Mouse (Mus musculus): Measurements from ENCODE around the gene Bcorl1. TPM values are rescaled to one million over a fixed set of nuclear protein-coding genes. Genes with fewer than 3 reads are reported as not detected.

The Bcorl1 gene
- polyA plus RNA-seq, 1 experiment from 2014 or later: 4.6 TPM

GRCm38 (mm10) chrX:48343461-48343952, 2.3 kb downstream of the Bcorl1 start:
- H3K4me3 ChIP-seq: peak overlapping the region; percentile 75
- no peaks in the 10 kb centered on the region for H3K9me3 ChIP-seq (replicated peaks)
- H3K4me1 ChIP-seq (replicated peaks): no peaks in the 10 kb centered on the region
- peak; percentile 88 for ATAC-seq (ENCODE audit: insufficient number of reproducible peaks, low FRiP score)
- H3K9ac ChIP-seq: peak overlapping the region; percentile 76
- 5% methylated on average over 31 of the region's 36 CpGs for WGBS
- H3K4me2 ChIP-seq: peak overlapping the region; percentile 94
- peak overlapping the region; percentile 77 for H3K27ac ChIP-seq (ENCODE audit: poor library complexity, severe bottlenecking)
- H3K27me3 ChIP-seq (replicated peaks): peaks cover 34% of the 10 kb centered on the region
- H3K36me3 ChIP-seq: no peaks in the 10 kb centered on the region

DNA sequence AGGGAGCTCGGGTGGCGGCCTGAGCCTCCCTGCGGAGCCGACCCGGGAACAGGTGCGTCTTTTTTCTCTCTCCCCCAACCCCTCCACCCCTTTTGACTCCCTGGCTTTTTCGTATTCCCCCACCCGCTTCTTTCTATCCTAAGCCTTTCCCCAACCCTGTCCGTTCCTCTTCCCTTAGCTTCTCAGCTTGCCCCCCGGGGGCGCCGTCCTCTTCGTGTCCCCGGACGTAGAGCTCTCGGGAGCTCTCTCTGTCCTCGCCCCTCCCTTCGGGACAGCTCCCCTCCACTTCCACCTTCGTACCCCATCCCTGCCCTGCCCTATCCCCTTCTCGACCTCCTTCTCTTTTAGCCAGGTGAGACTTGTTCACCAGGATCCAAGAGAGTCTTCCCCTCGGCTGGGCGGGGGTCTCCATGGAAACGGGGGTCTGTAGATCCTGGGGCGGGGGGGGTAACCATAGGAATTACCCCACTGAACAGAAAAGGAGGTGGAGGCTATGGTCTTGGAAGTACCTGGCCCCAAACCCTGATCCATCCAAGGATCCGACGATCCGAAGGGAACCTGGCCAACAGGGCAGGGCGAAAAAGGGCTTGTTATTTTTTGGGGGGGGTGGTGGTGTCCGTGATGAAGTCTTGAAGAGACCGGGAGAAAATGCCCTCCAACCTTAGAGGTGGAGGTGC, 2.9 kb downstream of the Bcorl1 start:
- peaks cover 34% of the 10 kb centered on the region for H3K27me3 ChIP-seq (replicated peaks)
- H3K4me3 ChIP-seq: peak overlapping the region; percentile 75
- no peaks in the 10 kb centered on the region for H3K36me3 ChIP-seq
- H3K27ac ChIP-seq (ENCODE audit: poor library complexity, severe bottlenecking): peak overlapping the region; percentile 77
- H3K9ac ChIP-seq: peak overlapping the region; percentile 76
- peak overlapping the region; percentile 94 for H3K4me2 ChIP-seq
- no peaks in the 10 kb centered on the region for H3K4me1 ChIP-seq (replicated peaks)
- H3K9me3 ChIP-seq (replicated peaks): no peaks in the 10 kb centered on the region
- ATAC-seq (ENCODE audit: insufficient number of reproducible peaks, low FRiP score): no peak
- 13% methylated on average over 24 of the region's 30 CpGs for WGBS

- 10% methylated on average over 26 of the region's 61 CpGs for WGBS
- Histone ChIP-seq H3K4me2 (peak overlapping the region; percentile 94), H3K9me3 (replicated peaks) (no peaks in the 10 kb centered on the region), H3K36me3 (no peaks in the 10 kb centered on the region), H3K4me1 (replicated peaks) (no peaks in the 10 kb centered on the region), H3K4me3 (peak overlapping the region; percentile 75), H3K27me3 (replicated peaks) (peaks cover 30% of the 10 kb centered on the region), H3K27ac (ENCODE audit: poor library complexity, severe bottlenecking) (peak overlapping the region; percentile 43; the same call in 1 of the 2 replicates), H3K9ac (peak overlapping the region; percentile 76)
- ATAC-seq (ENCODE audit: insufficient number of reproducible peaks, low FRiP score): no peak
Observed at GRCm38 (mm10) chrX:48344643-48345384, 3.7 kb downstream of the Bcorl1 start.

- Histone ChIP-seq H3K9me3 (replicated peaks) (no peaks in the 10 kb centered on the region), H3K27ac (ENCODE audit: poor library complexity, severe bottlenecking) (0 out of 2 replicates have a peak overlapping the region, but pooled peaks have one; percentile 43), H3K36me3 (no peaks in the 10 kb centered on the region), H3K4me2 (peak overlapping the region; percentile 94), H3K27me3 (replicated peaks) (peaks cover 27% of the 10 kb centered on the region), H3K4me1 (replicated peaks) (no peaks in the 10 kb centered on the region), H3K9ac (peak overlapping the region; percentile 76), H3K4me3 (peak overlapping the region; percentile 75)
- 8% methylated on average over 25 of the region's 45 CpGs for WGBS
- no peak for ATAC-seq (ENCODE audit: insufficient number of reproducible peaks, low FRiP score)
Observed at GRCm38 (mm10) chrX:48345385-48345932, 4.3 kb downstream of the Bcorl1 start.

DNA sequence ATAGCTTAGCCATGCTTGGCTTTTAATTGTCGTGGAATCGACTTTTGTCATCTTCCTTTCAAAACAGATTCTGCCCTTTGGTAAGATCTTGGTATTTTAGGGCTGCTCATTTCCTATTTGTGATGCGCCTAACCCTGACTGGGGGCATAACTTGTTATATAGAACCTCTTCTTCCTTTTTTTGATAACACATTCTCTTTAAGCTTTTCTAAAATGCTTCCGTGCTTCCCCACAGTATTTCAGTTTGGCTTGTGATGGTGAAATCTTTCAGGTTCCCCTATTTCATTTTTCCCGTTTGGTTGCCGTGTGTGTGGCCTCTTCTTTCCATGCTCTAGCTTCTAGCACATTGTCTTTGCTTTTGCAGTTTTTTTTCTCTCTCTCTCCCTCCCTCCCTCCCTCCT, 14.2 kb downstream of the Bcorl1 start:
- ATAC-seq (ENCODE audit: insufficient number of reproducible peaks, low FRiP score): no peak
- WGBS: 79% methylated on average over 6 of the region's 6 CpGs
- H3K4me1 ChIP-seq (replicated peaks): no peaks in the 10 kb centered on the region

DNA sequence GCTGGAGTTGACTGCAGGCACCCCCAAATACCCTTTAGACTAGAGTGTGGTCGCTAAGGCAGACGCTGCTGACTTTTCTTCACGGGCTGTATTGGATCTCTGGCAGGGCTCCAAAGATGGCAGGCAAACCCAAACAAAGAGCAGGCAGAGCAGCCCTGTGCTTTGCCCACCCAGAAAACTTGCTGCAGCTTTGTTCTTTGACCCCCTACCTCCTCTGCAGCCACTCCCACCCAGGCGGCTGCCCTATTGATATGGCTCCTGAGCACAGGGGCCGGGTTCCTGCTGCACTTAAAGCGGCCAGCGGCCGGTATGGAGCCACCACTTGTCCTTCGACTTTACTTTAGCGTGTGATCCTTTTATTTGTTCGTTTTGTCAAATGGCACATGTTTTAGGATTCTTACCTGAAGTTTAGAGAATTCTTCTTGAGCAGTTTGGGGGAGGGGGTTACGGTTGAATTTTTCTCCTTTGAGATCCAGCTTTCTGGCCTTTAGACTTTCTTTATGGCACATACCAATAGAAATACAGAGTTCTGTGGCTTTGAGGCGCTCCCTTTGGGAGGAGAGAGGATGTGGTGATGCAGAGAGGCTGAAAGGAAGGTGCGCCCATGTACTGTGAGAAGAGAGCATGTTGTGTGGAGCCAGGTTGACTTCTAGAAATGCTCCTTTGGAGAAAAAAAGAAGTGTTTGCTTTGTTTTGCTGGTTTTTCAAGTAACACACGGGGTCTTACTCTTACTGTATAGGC, 24.8 kb downstream of the Bcorl1 start:
- ATAC-seq (ENCODE audit: insufficient number of reproducible peaks, low FRiP score): no peak
- 48% methylated on average over 15 of the region's 15 CpGs for WGBS
- Histone ChIP-seq H3K4me2 (peak overlapping the region; percentile 20), H3K36me3 (peaks cover 45% of the 10 kb centered on the region), H3K9ac (no peak overlapping the region), H3K27ac (ENCODE audit: poor library complexity, severe bottlenecking) (no peak overlapping the region), H3K9me3 (replicated peaks) (no peaks in the 10 kb centered on the region), H3K4me3 (no peak overlapping the region), H3K27me3 (replicated peaks) (0 out of 2 replicates have a peak, but pooled peaks cover 9% of the 10 kb centered on the region), H3K4me1 (replicated peaks) (peaks cover 7% of the 10 kb centered on the region; the same call in 1 of the 2 replicates)

More for the DNA sequence above, 14.2 kb downstream of the Bcorl1 start:
- Histone ChIP-seq H3K36me3 (no peaks in the 10 kb centered on the region), H3K9ac (no peak overlapping the region), H3K4me3 (no peak overlapping the region), H3K9me3 (replicated peaks) (no peaks in the 10 kb centered on the region), H3K27me3 (replicated peaks) (no peaks in the 10 kb centered on the region), H3K4me2 (no peak overlapping the region), H3K27ac (ENCODE audit: poor library complexity, severe bottlenecking) (no peak overlapping the region)

- H3K9me3 ChIP-seq (replicated peaks): no peaks in the 10 kb centered on the region
- no peak overlapping the region for H3K27ac ChIP-seq (ENCODE audit: poor library complexity, severe bottlenecking)
- ATAC-seq (ENCODE audit: insufficient number of reproducible peaks, low FRiP score): no peak
- 0 out of 2 replicates have a peak, but pooled peaks cover 9% of the 10 kb centered on the region for H3K27me3 ChIP-seq (replicated peaks)
- WGBS: 90% methylated on average over 9 of the region's 9 CpGs
- H3K4me3 ChIP-seq: no peak overlapping the region
- no peak overlapping the region for H3K9ac ChIP-seq
- no peak overlapping the region for H3K4me2 ChIP-seq
- H3K36me3 ChIP-seq: peaks cover 40% of the 10 kb centered on the region
- H3K4me1 ChIP-seq (replicated peaks): peaks cover 7% of the 10 kb centered on the region; the same call in 1 of the 2 replicates
Observed at GRCm38 (mm10) chrX:48367841-48368240, 26.7 kb downstream of the Bcorl1 start.

- WGBS: 47% methylated on average over 7 of the region's 7 CpGs
- H3K4me1 ChIP-seq (replicated peaks): no peaks in the 10 kb centered on the region; the same call in 1 of the 2 replicates
- no peaks in the 10 kb centered on the region for H3K9me3 ChIP-seq (replicated peaks)
- H3K36me3 ChIP-seq: peaks cover 66% of the 10 kb centered on the region
- ATAC-seq (ENCODE audit: insufficient number of reproducible peaks, low FRiP score): no peak
- H3K9ac ChIP-seq: no peak overlapping the region
- no peaks in the 10 kb centered on the region for H3K27me3 ChIP-seq (replicated peaks)
- H3K27ac ChIP-seq (ENCODE audit: poor library complexity, severe bottlenecking): no peak overlapping the region
- no peak overlapping the region for H3K4me3 ChIP-seq
- no peak overlapping the region for H3K4me2 ChIP-seq
Observed at GRCm38 (mm10) chrX:48383643-48384042, 42.5 kb downstream of the Bcorl1 start.

DNA sequence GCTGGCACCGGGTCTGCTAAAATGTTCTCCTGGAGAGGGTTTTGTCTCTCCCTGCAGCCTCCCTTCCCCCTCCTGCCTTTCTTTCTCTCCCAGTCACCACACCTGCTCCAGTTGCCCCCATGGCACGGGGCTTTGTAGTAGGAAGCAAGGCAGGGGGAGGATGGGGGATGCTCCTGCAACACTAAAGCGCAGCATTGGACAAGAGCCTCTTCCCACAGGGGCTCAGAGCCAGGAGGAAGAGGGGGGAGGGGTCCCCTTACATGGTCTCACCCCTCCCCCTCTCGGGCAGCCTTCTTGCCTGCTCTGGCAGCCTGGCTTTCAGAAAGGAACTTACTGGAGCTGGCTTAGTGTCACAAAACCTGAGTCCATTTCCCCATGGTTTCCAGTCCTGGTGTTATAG, 44.8 kb downstream of the Bcorl1 start:
- H3K27ac ChIP-seq (ENCODE audit: poor library complexity, severe bottlenecking): no peak overlapping the region
- H3K27me3 ChIP-seq (replicated peaks): no peaks in the 10 kb centered on the region
- WGBS: 45% methylated on average over 4 of the region's 4 CpGs
- no peaks in the 10 kb centered on the region; the same call in 1 of the 2 replicates for H3K4me1 ChIP-seq (replicated peaks)
- ATAC-seq (ENCODE audit: insufficient number of reproducible peaks, low FRiP score): no peak
- peaks cover 76% of the 10 kb centered on the region for H3K36me3 ChIP-seq
- no peak overlapping the region for H3K4me2 ChIP-seq
- no peak overlapping the region for H3K4me3 ChIP-seq
- H3K9me3 ChIP-seq (replicated peaks): no peaks in the 10 kb centered on the region
- H3K9ac ChIP-seq: no peak overlapping the region

DNA sequence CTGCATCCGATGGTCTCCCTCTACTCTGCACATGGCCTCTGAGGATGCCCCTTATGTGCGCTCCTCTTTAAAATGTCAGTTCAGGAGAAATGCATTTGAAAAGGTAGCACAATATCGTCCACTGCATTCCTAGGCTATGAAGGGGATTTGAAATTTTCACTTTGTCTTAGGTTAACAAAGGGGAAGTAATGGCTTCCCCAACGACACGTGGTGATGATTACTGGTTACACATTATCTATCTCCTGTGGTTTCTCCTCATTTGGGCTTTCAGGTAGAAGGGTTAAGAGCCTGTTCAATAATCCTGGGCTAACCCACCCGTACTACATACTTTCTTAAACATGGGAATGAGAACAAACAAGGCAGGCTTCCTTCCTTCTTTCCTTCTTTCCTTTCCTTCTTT, 48.2 kb downstream of the Bcorl1 start:
- WGBS: 81% methylated on average over 6 of the region's 6 CpGs
- Histone ChIP-seq H3K4me1 (replicated peaks) (no peaks in the 10 kb centered on the region; the same call in 1 of the 2 replicates), H3K9me3 (replicated peaks) (no peaks in the 10 kb centered on the region), H3K27ac (ENCODE audit: poor library complexity, severe bottlenecking) (no peak overlapping the region), H3K9ac (no peak overlapping the region), H3K4me2 (no peak overlapping the region), H3K27me3 (replicated peaks) (no peaks in the 10 kb centered on the region), H3K36me3 (peaks cover 83% of the 10 kb centered on the region), H3K4me3 (no peak overlapping the region)
- no peak for ATAC-seq (ENCODE audit: insufficient number of reproducible peaks, low FRiP score)
